Mouse (Mus musculus): ENCODE measurements around the gene Phb. TPM values are rescaled to one million over a fixed set of nuclear protein-coding genes. Genes with fewer than 3 reads are reported as not detected.
A peak's percentile ranks its signal among the peaks of the same experiment; 100 is the strongest.

The Phb gene
- polyA plus RNA-seq, 1 experiment from 2014 or later: 324 TPM

DNA sequence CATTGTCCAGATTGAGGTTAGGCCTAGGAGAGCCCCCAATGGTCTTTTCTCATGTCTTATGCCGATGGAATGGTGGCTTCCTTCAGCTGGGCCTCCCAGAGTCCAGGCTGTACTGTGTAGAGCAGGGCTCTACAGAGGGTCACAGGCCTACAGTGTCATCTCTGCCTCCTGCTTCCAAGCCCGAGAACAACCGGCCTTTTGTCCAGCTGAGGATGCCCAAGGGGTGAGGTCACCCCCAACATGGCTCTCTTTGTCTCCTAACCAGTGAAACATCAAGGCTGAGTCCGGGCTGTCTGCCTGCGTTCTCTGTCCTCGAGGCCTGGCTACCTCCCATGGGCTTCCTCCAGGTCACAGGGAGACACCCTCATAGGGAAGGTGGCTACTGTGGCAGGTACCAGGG, 34.3 kb upstream of the Phb start:
- H3K4me2 ChIP-seq (ENCODE audit: low read depth, low read length): no peak overlapping the region
- no peak overlapping the region for H3K4me3 ChIP-seq (ENCODE audit: low read length)
- WGBS: 69% methylated on average over 6 of the region's 6 CpGs
- H3K27ac ChIP-seq (ENCODE audit: low read length): peak overlapping the region; percentile 16; the same call in 1 of the 2 replicates
- peaks cover 5% of the 10 kb centered on the region; the same call in 1 of the 2 replicates for H3K27me3 ChIP-seq (replicated peaks; ENCODE audit: control insufficient read depth, insufficient read depth, low read length)
- H3K4me1 ChIP-seq (ENCODE audit: control insufficient read depth, insufficient read depth, low read length): peaks cover 7% of the 10 kb centered on the region; the same call in 1 of the 2 replicates
- no peaks in the 10 kb centered on the region for H3K36me3 ChIP-seq (ENCODE audit: control insufficient read depth, insufficient read depth, low read length)
- no peaks in the 10 kb centered on the region for H3K9me3 ChIP-seq (ENCODE audit: control insufficient read depth, low read length)
- no peak overlapping the region for H3K9ac ChIP-seq (ENCODE audit: low read depth, low read length)
- ATAC-seq: peak; percentile 29; the same call in 1 of the 2 replicates

DNA sequence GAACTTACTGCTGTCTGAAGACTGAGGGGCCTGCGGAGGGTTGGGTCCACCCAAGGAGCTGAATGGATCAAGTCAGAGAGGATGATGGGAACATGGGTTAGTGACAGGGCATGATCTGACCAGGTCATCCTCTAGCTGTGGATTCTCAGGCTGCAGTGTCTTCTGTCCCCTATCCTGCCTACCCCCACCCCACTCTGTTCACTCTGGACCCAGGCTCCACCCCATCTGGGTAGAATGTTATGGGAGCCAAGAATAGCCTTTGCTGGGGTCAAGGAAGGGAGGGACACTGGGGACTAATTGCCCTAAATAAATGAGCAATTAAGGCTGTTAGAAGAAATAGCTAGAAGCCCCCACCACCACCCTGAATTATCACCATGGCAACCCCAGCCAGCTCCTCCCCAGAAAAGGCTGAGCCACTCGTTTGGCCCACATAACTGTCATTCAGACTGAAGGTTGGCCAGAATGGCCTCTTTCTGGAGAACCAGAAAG, 33.2 kb upstream of the Phb start:
- no peak for ATAC-seq
- H3K27ac ChIP-seq (ENCODE audit: low read length): no peak overlapping the region
- 73% methylated on average over 2 of the region's 2 CpGs for WGBS
- H3K27me3 ChIP-seq (replicated peaks; ENCODE audit: control insufficient read depth, insufficient read depth, low read length): no peaks in the 10 kb centered on the region
- H3K9me3 ChIP-seq (ENCODE audit: control insufficient read depth, low read length): no peaks in the 10 kb centered on the region
- H3K4me1 ChIP-seq (ENCODE audit: control insufficient read depth, insufficient read depth, low read length): peaks cover 7% of the 10 kb centered on the region; the same call in 1 of the 2 replicates
- H3K36me3 ChIP-seq (ENCODE audit: control insufficient read depth, insufficient read depth, low read length): no peaks in the 10 kb centered on the region
- H3K4me3 ChIP-seq (ENCODE audit: low read length): no peak overlapping the region
- no peak overlapping the region for H3K9ac ChIP-seq (ENCODE audit: low read depth, low read length)
- no peak overlapping the region for H3K4me2 ChIP-seq (ENCODE audit: low read depth, low read length)

DNA sequence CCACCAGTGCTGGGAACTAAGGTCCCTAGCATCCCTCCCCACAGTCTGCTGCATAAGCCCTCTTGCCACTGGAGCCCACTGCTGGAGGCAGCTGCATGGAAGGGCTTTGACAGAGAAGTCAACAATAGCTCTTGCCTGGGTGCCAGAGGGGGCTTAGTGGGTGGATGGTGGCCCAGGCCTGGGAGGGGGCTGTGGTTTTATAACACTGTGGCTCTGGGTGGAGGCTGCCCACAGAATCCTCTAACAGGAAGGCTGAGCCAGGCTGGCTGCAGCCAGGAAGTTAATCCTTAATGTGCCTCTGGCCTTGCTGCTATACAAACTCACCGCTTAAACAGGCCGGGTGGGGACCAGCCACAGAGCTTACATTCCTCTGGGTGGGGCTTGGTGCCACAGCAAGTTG, 31.7 kb upstream of the Phb start:
- H3K9ac ChIP-seq (ENCODE audit: low read depth, low read length): no peak overlapping the region
- no peaks in the 10 kb centered on the region for H3K27me3 ChIP-seq (replicated peaks; ENCODE audit: control insufficient read depth, insufficient read depth, low read length)
- H3K4me2 ChIP-seq (ENCODE audit: low read depth, low read length): no peak overlapping the region
- H3K27ac ChIP-seq (ENCODE audit: low read length): no peak overlapping the region
- H3K4me3 ChIP-seq (ENCODE audit: low read length): no peak overlapping the region
- no peaks in the 10 kb centered on the region for H3K36me3 ChIP-seq (ENCODE audit: control insufficient read depth, insufficient read depth, low read length)
- peaks cover 7% of the 10 kb centered on the region; the same call in 1 of the 2 replicates for H3K4me1 ChIP-seq (ENCODE audit: control insufficient read depth, insufficient read depth, low read length)
- WGBS: 21% methylated on average over 2 of the region's 2 CpGs
- H3K9me3 ChIP-seq (ENCODE audit: control insufficient read depth, low read length): no peaks in the 10 kb centered on the region
- no peak for ATAC-seq

DNA sequence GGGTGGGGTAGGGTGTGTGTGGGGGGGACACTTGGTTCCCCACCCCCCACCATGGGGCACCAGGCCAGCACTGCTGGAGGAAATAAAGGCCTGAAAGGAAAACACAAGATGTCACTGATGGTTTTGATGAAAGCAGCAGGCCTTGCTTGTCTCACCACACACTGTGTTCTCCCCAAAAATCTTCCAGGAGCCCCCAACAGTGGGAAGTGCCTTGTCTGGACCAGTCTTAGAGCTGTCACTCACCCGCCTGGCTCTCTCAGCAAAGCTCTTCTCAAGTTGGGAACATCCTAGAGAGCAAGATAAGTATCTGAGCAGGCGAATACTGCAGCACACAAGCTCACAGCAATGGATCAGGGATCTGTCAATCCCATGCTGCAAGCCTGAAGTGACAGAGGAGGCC, 26.0 kb upstream of the Phb start:
- peaks cover 14% of the 10 kb centered on the region for H3K4me1 ChIP-seq (ENCODE audit: control insufficient read depth, insufficient read depth, low read length)
- H3K4me3 ChIP-seq (ENCODE audit: low read length): no peak overlapping the region
- no peaks in the 10 kb centered on the region for H3K9me3 ChIP-seq (ENCODE audit: control insufficient read depth, low read length)
- 58% methylated on average over 2 of the region's 2 CpGs for WGBS
- H3K36me3 ChIP-seq (ENCODE audit: control insufficient read depth, insufficient read depth, low read length): no peaks in the 10 kb centered on the region
- no peak overlapping the region for H3K4me2 ChIP-seq (ENCODE audit: low read depth, low read length)
- H3K27me3 ChIP-seq (replicated peaks; ENCODE audit: control insufficient read depth, insufficient read depth, low read length): peaks cover 14% of the 10 kb centered on the region; the same call in 1 of the 2 replicates
- ATAC-seq: no peak
- H3K27ac ChIP-seq (ENCODE audit: low read length): no peak overlapping the region
- H3K9ac ChIP-seq (ENCODE audit: low read depth, low read length): no peak overlapping the region

DNA sequence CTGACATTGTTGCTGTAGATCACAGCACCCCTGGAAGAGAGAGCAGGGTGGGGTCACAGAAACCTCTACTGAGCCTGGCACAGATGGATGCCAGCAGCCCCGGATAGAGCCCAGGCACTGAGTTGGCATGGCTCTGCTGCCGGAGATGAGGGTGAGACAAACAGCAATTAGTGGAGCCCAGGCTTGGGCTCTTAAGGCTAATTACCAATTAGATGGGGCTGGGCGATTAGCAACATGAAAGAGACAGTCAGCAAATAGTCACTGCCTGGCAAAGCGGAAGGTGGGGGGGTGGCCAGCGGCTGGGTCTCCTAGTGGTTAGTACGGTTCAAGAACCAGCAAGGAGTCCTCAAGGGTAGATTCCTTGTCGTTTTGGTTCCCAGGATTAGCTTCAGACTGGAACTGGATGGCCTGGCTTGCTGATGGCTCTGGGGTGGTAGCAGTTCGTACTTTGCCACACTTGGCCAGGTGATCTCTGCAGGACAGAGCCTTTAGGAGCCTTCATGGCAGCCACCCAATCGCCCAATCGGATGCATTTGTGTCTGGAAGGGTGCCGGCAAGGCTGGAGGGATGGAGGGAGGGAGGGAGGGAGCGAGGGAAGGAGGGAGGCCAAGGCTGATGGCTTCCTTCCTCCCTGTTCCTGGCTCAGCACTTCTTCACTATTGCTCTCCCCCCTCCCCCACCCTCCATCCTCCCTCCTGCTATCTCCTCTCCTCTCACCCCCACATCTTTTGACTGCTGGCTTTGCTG, 24.1 kb upstream of the Phb start:
- ATAC-seq: peak; percentile 32; the same call in 1 of the 2 replicates
- no peak overlapping the region for H3K4me2 ChIP-seq (ENCODE audit: low read depth, low read length)
- 46% methylated on average over 12 of the region's 12 CpGs for WGBS

DNA sequence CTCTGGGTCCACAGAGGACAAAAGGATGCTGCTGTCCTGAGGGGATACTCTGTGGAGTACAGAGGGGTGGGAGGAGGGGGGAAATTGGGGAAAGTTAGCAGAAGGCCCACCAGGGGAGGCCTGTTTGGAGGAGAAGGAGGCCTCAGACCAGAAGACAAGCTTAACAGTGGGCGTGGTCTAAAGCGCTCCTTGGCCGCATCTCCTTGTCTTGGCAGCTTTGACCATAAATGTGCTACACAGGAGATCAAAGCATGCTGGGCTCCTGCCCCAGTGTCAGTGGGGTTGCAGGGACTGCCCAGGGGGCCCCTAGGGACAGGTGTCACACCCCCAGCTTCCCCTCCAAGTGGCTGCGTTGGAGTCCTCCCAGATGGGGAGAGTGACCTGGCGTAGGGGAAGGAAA, 22.9 kb upstream of the Phb start:
- peak; percentile 36; the same call in 1 of the 2 replicates for ATAC-seq
- no peaks in the 10 kb centered on the region for H3K9me3 ChIP-seq (ENCODE audit: control insufficient read depth, low read length)
- peaks cover 15% of the 10 kb centered on the region; the same call in 1 of the 2 replicates for H3K27me3 ChIP-seq (replicated peaks; ENCODE audit: control insufficient read depth, insufficient read depth, low read length)
- H3K36me3 ChIP-seq (ENCODE audit: control insufficient read depth, insufficient read depth, low read length): no peaks in the 10 kb centered on the region
- H3K4me3 ChIP-seq (ENCODE audit: low read length): no peak overlapping the region
- H3K9ac ChIP-seq (ENCODE audit: low read depth, low read length): no peak overlapping the region; the same call in 1 of the 2 replicates
- WGBS: 32% methylated on average over 5 of the region's 5 CpGs
- H3K4me1 ChIP-seq (ENCODE audit: control insufficient read depth, insufficient read depth, low read length): peaks cover 15% of the 10 kb centered on the region
- no peak overlapping the region for H3K4me2 ChIP-seq (ENCODE audit: low read depth, low read length)
- H3K27ac ChIP-seq (ENCODE audit: low read length): no peak overlapping the region

More for the DNA sequence above, 24.1 kb upstream of the Phb start:
- H3K9me3 ChIP-seq (ENCODE audit: control insufficient read depth, low read length): no peaks in the 10 kb centered on the region
- H3K4me3 ChIP-seq (ENCODE audit: low read length): no peak overlapping the region
- H3K9ac ChIP-seq (ENCODE audit: low read depth, low read length): no peak overlapping the region
- H3K36me3 ChIP-seq (ENCODE audit: control insufficient read depth, insufficient read depth, low read length): no peaks in the 10 kb centered on the region
- H3K27me3 ChIP-seq (replicated peaks; ENCODE audit: control insufficient read depth, insufficient read depth, low read length): peaks cover 15% of the 10 kb centered on the region; the same call in 1 of the 2 replicates
- peaks cover 15% of the 10 kb centered on the region for H3K4me1 ChIP-seq (ENCODE audit: control insufficient read depth, insufficient read depth, low read length)
- H3K27ac ChIP-seq (ENCODE audit: low read length): no peak overlapping the region

DNA sequence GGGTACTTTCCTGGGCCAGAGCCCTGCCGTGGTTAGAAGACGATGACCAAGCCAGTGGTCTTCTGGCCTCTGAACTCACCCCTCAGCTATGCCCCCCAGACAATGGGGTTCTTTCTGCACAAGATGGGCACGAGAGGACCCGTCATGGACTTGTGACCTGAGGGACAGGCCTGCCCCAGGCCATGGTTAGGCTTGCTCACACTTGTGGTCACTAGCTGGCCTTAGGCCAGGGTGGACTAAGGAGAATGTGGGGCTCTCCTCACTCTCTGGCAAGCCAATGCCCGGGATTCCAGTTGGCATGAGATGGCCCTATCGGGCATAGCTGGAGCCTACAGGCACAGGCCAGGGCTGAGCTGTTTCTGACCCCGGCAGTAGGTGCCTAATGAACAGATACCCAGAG, 22.4 kb upstream of the Phb start:
- Histone ChIP-seq H3K4me3 (ENCODE audit: low read length) (no peak overlapping the region), H3K9ac (ENCODE audit: low read depth, low read length) (no peak overlapping the region), H3K27ac (ENCODE audit: low read length) (no peak overlapping the region), H3K27me3 (replicated peaks; ENCODE audit: control insufficient read depth, insufficient read depth, low read length) (peaks cover 15% of the 10 kb centered on the region; the same call in 1 of the 2 replicates), H3K36me3 (ENCODE audit: control insufficient read depth, insufficient read depth, low read length) (no peaks in the 10 kb centered on the region), H3K4me1 (ENCODE audit: control insufficient read depth, insufficient read depth, low read length) (peaks cover 15% of the 10 kb centered on the region), H3K9me3 (ENCODE audit: control insufficient read depth, low read length) (no peaks in the 10 kb centered on the region), H3K4me2 (ENCODE audit: low read depth, low read length) (no peak overlapping the region)
- 73% methylated on average over 7 of the region's 7 CpGs for WGBS
- no peak for ATAC-seq

DNA sequence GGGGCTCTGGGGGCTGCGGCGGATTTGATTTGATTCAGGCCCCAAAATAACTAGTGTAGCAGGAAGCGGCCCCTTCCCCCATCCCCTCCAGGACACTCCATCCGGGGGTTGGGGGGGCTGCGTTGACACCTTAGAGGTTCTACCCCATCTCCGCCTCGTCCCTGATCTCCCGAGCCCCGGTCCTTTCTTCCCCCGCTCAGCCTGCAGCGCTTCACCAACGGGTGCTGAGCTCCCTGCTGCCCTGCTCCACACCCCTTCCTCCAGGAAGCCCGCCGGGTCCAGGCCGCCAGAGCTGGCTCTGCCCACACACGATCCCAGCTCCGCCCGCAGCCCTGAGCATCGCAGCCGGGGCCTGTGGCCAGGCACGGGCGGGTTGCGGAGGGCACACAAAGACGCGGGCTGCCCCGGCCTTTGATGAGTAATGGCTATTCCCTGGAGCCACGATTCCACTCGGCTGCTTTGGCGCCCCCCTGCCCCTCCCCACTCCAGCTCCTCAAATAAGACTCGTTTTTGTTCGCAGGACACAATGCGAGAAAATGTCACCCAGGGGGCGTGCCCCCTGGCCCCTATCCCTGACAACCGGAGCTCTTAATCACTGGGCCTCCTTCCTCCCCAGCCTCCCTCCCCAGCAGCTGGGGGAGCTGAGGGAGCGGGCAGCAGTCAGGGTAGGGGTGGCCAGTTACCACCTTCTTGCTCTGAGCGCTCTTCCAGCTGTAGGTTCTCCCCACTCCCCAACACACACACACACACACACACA, 21.2 kb upstream of the Phb start:
- ATAC-seq: no peak

DNA sequence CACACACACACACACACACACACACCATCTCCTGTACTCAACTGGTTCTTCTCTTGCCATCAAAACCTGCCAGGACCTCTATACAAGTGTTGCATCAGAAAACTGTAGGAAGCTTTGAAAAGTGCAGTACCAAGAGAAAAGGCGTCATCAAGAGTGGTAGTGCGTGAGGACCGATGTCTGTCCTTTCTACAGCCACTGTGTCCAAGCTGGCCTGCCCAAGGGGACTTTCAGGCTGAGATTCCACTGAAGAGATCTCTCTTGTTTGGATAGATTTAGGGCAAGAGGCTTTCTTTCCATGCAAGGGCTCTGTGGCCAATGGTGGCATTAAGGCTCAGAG, 20.6 kb upstream of the Phb start:
- Histone ChIP-seq H3K27me3 (replicated peaks; ENCODE audit: control insufficient read depth, insufficient read depth, low read length) (peaks cover 15% of the 10 kb centered on the region; the same call in 1 of the 2 replicates), H3K4me1 (ENCODE audit: control insufficient read depth, insufficient read depth, low read length) (peaks cover 15% of the 10 kb centered on the region), H3K27ac (ENCODE audit: low read length) (no peak overlapping the region), H3K9ac (ENCODE audit: low read depth, low read length) (no peak overlapping the region), H3K36me3 (ENCODE audit: control insufficient read depth, insufficient read depth, low read length) (no peaks in the 10 kb centered on the region), H3K9me3 (ENCODE audit: control insufficient read depth, low read length) (no peaks in the 10 kb centered on the region), H3K4me3 (ENCODE audit: low read length) (no peak overlapping the region), H3K4me2 (ENCODE audit: low read depth, low read length) (no peak overlapping the region)
- ATAC-seq: no peak
- WGBS: 66% methylated on average over 3 of the region's 3 CpGs

More for the DNA sequence above, 21.2 kb upstream of the Phb start:
- H3K4me1 ChIP-seq (ENCODE audit: control insufficient read depth, insufficient read depth, low read length): peaks cover 15% of the 10 kb centered on the region
- peaks cover 15% of the 10 kb centered on the region; the same call in 1 of the 2 replicates for H3K27me3 ChIP-seq (replicated peaks; ENCODE audit: control insufficient read depth, insufficient read depth, low read length)
- 8% methylated on average over 36 of the region's 36 CpGs for WGBS
- no peaks in the 10 kb centered on the region for H3K36me3 ChIP-seq (ENCODE audit: control insufficient read depth, insufficient read depth, low read length)
- no peaks in the 10 kb centered on the region for H3K9me3 ChIP-seq (ENCODE audit: control insufficient read depth, low read length)
- peak overlapping the region; percentile 34; the same call in 1 of the 2 replicates for H3K4me2 ChIP-seq (ENCODE audit: low read depth, low read length)
- H3K9ac ChIP-seq (ENCODE audit: low read depth, low read length): peak overlapping the region; percentile 43; the same call in 1 of the 2 replicates
- no peak overlapping the region for H3K4me3 ChIP-seq (ENCODE audit: low read length)
- H3K27ac ChIP-seq (ENCODE audit: low read length): no peak overlapping the region

Data from intestine, embryonic 16.5 days (tissue).